Mouse (Mus musculus) central nervous system, embryonic 11.5 days (tissue): ENCODE results near the gene Tceal9. TPM values are rescaled to one million over a fixed set of nuclear protein-coding genes. Genes with fewer than 3 reads are reported as not detected.

ENCODE experiments used
- polyA plus RNA-seq: library from polyadenylated mRNA; depleted of rRNA; stranded (reverse); fragments of >200 nt; gene quantifications from 2 replicates; pipeline ENCODE4 v1.2.3, GENCODE M21; 2012; rRNA removed

Gene Tceal9
- 395 and 431 TPM in 2 replicates for polyA plus RNA-seq

DNA sequence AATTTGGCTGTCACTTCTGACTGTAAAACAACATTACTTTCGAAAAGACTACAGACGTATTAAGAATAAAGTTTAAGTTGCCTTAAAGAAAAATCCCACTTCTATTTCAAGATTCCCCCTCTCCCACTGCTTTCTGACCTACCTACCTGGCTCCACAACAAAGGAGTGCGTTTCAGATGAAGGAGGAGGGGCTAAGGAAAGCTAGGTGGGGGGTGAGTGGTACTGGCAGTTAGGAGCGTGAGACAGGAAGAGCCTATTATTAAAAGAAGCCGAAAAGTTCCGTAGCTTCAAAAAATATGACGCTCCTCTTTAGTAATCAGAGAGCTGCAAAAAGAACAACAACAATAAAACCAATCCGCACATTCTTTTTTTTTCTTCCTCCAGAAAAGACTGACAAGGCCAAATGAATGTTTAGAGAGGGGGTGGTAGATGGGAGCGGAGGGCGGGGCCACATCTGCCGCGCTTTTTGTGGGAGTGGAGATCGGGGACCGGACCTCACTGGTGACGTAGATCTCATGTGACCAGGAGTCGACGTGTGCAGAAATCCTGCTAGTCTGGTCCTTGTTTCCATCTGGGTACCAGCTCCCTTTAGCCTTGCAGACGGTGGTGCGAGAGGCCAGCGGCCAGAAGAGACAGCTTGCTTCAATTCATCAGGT is at the start of gene Tceal9:
Gene Tceal9 (plus strand): TSS at position 506 of the 656 bp plus-strand sequence.

DNA sequence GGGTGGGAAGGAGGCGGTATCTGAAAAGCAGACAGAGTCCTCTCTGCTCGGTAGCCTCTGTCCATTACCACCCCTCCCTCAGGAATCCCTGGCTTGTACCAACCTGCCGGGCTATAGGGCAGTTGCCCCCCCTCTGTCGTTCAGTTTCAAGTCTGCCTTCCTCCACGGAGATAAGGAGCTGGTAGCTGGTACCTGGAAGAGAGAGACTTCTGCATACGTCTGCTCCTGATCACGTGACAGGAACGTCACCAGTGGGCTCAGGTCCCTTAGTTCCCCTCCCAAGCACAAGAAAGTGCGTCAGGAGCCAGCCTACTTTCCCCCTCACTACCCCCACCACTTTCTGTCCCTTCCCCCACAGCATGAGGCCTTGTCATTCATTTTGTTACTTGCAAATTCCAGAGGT is 41.2 kb upstream of the Tceal9 start, which contains the start of gene Tceal5:
Gene Tceal5 (minus strand): TSS at position 213 of the 403 bp plus-strand sequence.

DNA sequence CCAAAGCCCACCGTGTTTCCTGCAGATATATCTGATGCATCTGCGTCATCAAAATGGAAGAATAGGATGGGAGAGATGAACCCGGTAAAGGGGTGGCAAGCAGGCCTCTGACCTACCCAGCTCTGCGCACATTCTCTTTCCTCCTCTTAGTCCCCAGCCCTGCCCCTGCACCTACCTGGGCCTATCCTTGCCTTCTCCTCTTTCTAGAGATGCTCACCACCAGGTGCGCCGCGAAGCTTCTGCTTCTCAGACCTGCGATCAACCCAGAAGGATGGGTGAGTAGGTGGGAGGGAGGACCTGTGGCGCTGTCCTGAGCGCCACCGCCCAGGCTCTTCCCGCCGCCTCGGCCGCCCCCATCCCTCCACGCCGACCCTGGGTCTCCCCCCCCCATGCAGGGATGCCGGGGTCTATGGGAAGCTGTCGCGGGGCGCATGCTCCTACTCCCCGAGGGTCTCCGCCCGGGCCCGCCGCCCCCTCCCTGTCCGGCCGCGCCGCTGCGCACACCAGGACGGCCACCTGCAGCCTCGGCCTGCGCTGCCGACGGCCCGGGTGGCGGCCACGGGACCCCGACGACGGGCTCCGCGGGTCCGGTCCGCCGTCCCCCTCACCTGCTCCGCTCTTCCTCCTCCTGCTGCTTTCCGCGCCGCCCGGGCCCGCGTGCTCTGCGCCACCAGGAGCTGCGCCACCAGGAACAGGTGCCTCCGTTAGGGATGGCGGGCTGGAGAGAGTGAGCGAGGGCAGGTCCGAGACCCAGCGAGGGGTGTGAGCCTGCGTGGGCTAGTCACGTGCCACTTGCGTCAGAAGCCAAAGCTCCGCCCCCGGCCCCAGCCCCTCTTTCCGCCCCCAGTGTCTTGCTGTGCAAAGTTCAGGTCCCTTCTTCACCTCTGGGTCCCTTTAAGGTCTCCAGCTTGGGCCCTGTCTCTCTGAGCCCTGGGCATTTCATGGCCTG is 29.9 kb upstream of the Tceal9 start, which contains the start of the genes Tceal7 and Bex1:
Gene Tceal7 (plus strand): TSS at position 51 of the 949 bp plus-strand sequence.
Gene Bex1 (minus strand): TSS at position 785 of the 949 bp plus-strand sequence.

DNA sequence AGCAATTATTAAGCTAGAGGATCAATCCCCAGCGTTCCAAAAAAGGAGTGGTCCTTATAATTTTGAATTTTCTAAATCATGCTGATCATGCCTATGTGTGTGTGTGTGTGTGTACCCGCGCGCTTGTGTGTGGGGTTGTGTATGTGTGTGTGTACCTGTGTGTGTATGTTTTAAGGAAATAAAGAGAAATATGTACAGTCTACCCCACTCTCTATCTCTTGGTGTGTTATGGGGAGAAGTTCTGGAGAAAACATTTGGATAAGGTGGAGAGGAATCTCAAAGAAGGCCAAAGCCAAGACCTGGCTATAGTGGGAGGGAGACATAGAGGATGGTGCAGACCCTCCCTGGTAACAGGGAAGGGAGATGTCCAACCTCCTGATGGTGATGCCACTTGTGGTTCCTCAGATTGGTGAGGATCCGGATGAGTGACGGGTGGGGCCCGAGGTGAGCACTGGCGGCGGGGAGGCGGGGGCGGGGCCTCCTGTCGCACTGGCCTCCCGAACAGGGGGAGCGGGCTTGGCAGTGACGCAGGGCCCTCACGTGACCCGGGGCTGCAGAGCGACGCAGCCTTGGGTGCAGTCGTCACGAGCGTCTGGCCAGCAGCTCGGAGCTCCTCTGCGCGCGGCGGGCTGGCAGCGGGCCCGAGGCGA is 25.0 kb downstream of the Tceal9 start, which contains the start of gene Bex3:
Gene Bex3 (plus strand): TSS at position 511 of the 650 bp plus-strand sequence.

Other genes starting within 250 kb of the Tceal9 start
- 13.1 and 15.1 TPM in 2 replicates for gene Arxes1, start 211.7 kb upstream of the Tceal9 start, polyA plus RNA-seq
- 186 and 331 TPM in 2 replicates for gene Bex2, start 176.8 kb upstream of the Tceal9 start, polyA plus RNA-seq
- gene Nxf3, start 159.8 kb upstream of the Tceal9 start, polyA plus RNA-seq, result 0.06 and 0.14 TPM in 2 replicates
- gene Bex4, start 106.1 kb upstream of the Tceal9 start, polyA plus RNA-seq, result 71.3 and 141 TPM in 2 replicates
- 150 and 169 TPM in 2 replicates for gene Tceal8, start 72.7 kb upstream of the Tceal9 start, polyA plus RNA-seq
- 15.9 and 17.3 TPM in 2 replicates for gene Tceal5, start 41.2 kb upstream of the Tceal9 start, polyA plus RNA-seq
- gene Tceal7, start 30.3 kb upstream of the Tceal9 start, polyA plus RNA-seq, result 0.79 and 2.9 TPM in 2 replicates
- 124 and 232 TPM in 2 replicates for gene Bex1, start 29.6 kb upstream of the Tceal9 start, polyA plus RNA-seq
- gene Bex3, start 25.2 kb downstream of the Tceal9 start, polyA plus RNA-seq, result 639 and 646 TPM in 2 replicates